Mouse (Mus musculus) heart, postnatal 0 days (tissue): ENCODE data around the gene Arpc1b.

Experiments
- CTCF ChIP-seq: IDR thresholded peaks from 2 replicates; pipeline ENCODE4 v1.5.1; 2016; ENCODE audit warnings: antibody characterized with exemption, control low read depth, low read depth
- EP300 ChIP-seq: IDR thresholded peaks from 2 replicates; pipeline ENCODE4 v1.6.1; 2016; ENCODE audit warnings: antibody characterized with exemption, low read depth

- TF ChIP-seq CTCF (no peak), EP300 (peak; percentile 99)
These were observed 25.8 kb downstream of the Arpc1b start, which contains the start of the genes Pdap1 and Bud31 for GRCm38 (mm10) chr5:145139571-145140519.
